Mouse (Mus musculus): Measurements from ENCODE around the gene Nop10.

Nop10 gene

DNA sequence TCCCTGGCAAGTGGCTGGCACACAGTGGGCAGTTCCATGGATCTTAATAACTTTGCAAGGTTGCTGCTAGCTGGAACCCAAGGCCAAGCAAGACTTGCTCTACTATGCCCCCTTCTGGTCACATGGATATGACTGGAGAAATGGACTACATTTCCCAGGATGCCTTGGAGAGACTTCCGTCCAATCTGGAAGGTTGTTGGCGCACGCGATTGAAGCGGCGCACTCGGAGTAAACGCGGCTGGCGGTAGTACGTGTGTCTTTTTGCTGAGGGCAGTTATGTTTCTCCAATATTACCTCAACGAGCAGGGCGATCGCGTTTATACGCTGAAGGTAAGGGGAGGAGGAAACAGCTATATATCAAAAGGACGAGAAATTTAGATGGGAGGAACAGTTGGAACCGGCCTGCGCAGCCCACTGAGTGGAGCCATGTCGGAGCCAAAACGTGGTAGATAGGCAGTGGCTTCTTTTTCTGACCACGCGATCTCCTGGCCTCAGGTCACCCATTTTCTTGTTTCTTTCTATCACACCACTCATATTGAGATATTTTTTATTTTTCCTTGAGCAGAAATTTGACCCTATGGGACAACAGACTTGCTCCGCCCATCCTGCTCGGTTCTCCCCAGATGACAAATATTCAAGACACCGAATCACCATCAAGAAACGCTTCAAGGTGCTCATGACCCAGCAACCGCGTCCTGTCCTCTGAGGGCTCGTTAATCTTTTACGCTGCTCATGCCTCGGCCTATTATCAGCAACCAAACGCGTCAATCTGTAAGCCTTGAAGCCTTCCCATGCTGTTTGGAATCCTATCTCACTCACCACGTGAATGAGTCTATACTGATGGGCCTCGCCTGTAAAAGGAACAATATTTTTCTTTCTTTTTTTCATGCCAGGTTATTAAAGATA lies at the start of gene Nop10:
Gene Nop10, plus strand, starts transcription at position 179 of the 906 bp plus-strand sequence.
- peak; percentile 88 to 89 for DNase-seq

DNA sequence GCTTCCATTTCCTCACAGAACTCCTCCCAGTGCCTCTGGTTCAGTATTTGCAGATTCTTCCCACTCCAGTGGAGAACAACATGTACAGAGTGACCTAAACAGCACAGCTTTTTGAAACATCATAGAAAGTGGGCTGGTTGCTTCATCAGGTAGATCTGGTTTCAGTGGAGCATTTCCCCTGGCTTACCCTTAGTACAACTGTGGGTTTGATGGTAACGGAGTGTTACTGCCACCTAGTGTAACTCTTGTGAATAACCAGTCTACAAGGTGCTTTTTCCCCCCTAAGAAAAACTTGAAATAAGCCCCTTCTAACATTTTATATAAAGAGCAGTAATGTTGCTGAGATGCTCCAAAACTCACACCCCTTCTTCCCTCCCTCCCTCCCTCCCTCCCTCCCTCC lies 45.7 kb upstream of the Nop10 start:
- peak in 1 of 2 experiments; percentile 10 for DNase-seq

DNA sequence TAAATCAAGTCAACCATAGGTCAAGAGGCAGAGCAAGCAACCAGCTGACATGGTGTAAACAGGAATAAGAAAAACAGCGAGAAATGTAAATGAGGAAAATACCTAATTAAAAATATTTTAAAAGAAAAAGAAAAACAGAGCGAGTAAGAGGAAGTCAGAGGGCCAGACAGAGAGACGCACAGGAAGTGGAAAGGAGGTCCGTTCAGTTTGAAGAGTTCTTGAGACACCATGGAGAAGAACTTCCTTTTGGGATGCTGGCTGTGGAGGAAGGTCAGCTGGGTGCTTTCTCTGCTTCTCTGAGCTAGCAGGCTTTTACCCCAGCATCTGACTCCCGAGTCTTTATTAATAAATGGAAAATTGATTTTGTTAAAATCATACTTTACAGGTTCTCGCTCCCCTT lies 44.1 kb upstream of the Nop10 start:
- DNase-seq = no peak

- no peak for DNase-seq
Observed at GRCm38 (mm10) chr2:112220880-112221279, 40.8 kb upstream of the Nop10 start.

- DNase-seq = no peak
Observed at GRCm38 (mm10) chr2:112222607-112223006, 39.1 kb upstream of the Nop10 start.

DNA sequence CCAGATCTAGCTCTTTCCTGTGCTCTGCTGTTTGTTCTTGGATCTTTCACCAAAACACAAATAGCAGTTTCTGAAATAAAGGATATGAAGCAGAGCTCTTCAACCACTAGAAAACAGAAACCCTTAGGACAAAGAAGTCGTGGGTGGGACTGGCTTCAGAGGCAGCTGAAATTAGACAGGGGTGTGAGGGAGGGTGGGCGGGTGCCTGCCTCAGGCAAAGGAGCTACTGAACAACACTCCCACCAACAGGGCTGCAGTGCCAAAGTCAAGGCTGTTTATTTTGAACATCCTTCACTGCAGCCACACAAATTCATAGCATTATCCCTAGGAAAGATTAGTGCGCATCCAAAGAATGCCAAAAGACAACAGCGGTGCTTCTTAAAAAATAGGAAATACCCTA lies 37.4 kb upstream of the Nop10 start:
- DNase-seq = no peak

DNA sequence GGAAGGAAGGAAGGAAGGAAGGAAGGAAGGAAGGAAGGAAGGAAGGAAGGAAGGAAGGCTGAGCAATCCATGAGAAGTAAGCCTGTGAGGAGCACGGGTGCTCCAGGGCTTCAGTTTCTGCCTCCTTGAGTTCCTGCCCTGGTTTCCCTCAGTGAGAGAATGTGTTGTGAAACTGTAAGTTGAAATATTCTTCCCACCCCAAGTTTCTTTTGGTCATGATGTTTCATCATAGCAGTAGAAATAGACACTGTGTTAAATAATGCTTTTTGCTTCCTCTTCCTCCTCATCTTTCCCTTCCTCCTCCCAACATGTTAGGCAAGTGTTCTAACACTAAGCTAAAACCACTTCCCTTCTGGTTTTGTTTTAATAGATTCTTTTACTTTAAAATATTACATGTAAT lies 29.1 kb upstream of the Nop10 start:
- no peak for DNase-seq

- no peak for DNase-seq
Observed at GRCm38 (mm10) chr2:112236620-112237019, 25.1 kb upstream of the Nop10 start.

GRCm38 (mm10) chr2:112238006-112238405 lies 23.7 kb upstream of the Nop10 start:
- no peak for DNase-seq

DNA sequence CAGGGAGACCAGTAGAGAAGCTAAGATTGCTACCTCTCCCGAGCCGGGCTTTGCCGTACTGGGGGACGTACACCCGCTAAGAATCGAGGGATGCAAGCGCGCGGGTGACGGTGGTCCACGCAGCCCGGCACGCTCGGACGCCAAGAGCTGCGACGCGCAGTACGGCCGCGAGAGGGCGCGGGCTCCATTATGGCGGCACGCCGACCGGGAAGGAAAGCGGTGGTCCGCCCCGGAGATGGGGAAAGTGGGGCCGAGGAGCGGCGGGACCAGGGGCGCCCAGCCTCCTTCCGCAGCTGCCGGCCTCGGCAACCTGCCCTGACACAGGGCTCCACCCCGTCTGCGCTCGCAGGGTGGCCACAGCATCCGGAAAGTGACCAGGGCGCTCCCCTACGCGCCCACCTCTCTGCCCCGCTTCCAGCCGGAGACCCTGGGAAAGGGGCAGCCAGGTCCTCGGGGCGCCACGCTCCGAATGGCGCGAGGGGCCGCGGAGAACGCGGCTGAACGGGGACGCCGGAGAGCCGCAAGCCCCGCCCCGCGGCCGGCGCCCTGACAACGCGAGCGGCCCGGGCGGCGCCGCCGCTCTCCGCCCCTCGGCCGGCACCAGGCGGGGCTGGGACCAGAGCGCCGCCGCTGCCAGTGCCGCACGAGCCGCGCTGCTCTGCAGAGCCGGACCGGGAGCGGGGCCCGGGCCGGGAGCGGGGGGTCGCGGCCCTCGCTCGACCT lies 22.4 kb upstream of the Nop10 start, which contains the start of gene Lpcat4:
Gene Lpcat4, plus strand, starts transcription at position 257 of the 723 bp plus-strand sequence.
- DNase-seq = peak; percentile 86 to 90

DNA sequence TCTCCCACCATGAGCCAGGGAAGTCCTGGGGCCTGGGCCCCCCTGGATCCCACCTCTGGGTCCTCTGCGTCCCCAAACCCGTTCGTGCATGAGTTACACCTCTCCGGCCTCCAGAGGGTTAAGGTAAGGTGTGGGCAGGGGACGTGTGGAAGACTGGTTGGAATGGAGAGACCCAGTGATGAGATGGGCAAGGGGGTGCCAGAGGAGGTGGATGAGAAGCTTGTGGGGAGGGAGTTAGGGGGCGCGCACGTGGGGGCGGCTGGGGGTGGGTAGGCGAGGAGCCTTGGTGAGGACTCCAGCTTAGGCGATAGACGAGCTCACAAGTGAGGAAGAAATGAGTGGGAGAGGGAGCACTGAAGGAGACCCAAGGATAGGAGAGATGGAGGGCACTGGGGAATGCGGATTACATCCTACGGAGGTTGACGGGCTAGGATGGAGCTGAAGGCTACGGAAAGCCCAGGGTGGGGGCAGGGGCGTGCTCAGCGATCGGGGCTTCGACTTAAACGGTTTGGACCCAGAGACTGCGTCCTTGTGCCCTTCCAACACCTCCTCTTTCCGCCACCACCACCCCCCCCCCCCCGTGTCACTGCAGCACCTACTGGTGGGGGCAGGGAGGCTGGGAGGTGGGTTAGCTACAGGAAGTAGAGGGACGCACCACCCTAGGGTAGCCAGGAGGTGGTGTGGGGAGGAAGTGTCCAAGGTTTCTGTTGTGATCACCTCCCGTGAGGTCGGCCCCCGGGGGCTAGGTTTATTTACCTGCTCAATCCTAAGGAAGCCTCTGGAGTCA lies 21.6 kb upstream of the Nop10 start:
- peak; percentile 22 to 52 for DNase-seq

- DNase-seq = no peak
Observed at GRCm38 (mm10) chr2:112241787-112242186, 19.9 kb upstream of the Nop10 start.

DNA sequence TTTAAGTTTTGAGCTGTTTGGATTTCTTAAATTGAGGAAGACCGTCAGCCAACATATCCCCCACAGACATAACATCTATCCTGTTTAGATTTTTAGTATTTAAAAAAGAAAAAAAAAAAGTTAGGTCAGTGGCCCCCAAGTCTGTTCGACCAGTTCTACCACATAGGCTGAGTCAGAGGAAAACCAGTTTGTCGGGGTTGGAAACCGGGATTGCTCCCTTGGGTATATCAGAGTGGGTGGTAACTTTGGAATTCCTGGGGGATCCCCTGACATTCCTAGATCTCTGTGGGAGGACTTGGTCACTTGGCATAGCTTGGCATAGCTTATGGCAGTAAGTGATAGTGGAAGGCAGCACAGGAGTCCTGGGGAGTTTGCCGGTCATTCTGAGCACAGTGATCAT lies 16.4 kb upstream of the Nop10 start:
- no peak for DNase-seq

GRCm38 (mm10) chr2:112246193-112246592 lies 15.5 kb upstream of the Nop10 start:
- no peak for DNase-seq

- DNase-seq = no peak
Observed at GRCm38 (mm10) chr2:112247323-112247722, 14.4 kb upstream of the Nop10 start.

DNA sequence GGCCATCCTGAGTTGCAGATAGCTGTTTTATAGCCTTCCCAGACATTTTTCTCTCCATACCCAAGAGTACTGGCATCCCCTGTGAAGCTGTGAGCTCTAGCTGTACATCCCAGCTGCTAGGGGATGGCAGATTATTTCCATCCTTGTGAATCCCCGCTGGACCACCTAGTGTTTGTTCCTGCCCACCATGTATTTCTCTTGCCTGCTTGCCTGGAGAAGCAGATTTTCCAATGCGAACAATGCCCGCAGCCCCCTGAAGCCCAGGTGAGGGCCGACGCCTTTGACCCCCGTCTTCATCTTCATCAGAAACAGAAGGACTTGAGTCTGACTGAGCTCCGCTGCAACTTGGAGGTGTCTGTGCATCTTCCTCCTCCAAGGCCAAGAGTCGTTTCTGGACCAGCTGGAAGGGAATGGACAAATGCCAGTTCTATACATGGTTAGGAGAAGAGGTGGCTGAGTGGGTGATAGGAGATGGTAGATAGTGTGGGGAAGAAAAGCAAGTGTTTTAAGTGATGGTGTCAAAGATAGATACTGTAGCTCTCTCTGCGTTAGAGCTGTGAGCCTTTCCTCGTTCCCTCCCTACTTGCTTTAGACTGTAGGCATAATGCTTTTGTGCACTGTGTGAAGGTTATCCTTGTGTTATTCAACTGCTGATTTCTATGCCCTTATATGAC lies 11.8 kb upstream of the Nop10 start:
- no peak for DNase-seq

- DNase-seq = no peak
Observed at GRCm38 (mm10) chr2:112254675-112255515, 6.8 kb upstream of the Nop10 start.

GRCm38 (mm10) chr2:112259241-112259962 lies 2.3 kb upstream of the Nop10 start, which contains the start of gene Nutm1:
Gene Nutm1 (minus strand): TSS chr2:112259291.
- no peak for DNase-seq

GRCm38 (mm10) chr2:112262779-112263295 lies 1.1 kb downstream of the Nop10 start:
- no peak for DNase-seq

DNA sequence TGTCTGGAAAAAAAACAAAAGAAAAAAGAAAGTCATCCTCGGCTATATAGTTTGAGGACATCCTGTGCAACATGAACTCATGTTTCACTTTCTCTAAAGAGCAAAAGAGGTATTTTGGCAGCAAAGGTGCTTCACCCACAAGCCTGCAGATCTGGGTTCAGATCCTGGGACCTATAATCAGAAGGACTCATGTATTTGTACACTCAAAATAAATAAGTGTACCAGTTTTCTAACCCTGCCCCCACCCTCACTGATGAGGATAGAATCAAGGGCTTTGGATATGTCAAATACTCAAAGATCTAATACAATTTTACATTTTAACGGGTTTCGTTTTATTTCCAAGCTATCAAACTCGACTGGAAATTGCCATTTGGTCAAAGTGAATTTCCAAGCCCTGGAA lies 2.6 kb downstream of the Nop10 start:
- DNase-seq = no peak

All from kidney, postnatal 25 days (tissue).